Mouse (Mus musculus): Measurements from ENCODE around the gene Nox4.

Gene Nox4

DNA sequence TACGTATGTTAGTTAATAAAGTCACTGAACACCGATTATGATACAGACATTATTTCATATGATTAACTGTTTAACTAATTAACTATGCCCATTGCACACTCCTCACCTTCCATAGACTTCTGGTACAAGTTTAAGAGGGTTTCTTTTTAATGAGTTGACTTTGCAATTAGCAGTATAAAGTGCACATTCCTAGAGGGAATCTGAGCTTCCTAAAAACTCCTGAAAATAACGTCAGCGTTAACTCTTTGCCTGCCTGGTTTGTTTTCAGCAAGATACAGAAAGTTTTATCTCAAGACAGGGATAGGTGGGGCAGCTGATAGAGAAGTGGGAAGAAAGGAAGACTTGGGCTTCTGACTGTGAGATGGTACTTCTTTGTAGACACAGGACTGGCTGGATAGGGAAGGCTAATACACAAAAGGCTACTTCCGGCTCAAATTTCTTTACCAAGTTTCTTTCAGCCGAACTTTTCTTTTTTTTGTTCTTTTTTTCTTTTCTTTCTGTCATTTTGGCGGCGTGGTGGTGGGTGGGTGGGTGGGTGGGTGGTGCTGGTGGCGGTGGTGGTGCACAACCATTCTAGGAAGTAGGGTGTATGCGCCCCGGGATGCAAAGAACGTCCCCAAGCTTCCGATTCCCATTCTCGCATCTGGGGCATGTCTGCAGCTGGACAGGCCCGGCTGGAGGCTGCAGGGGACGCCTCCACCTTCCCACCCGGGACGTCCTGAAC lies at the start of gene Nox4:
Nox4 (plus strand) TSS at position 241 of the 724 bp plus-strand sequence.
- CTCF ChIA-PET: no interaction called here
- POLR2A ChIA-PET: interaction anchor here in 1 of 4 experiments (0.9 kb wide), 1 partner anchor 27 kb away, joined by 4 read pairs; no protein-coding TSS in a partner anchor

DNA sequence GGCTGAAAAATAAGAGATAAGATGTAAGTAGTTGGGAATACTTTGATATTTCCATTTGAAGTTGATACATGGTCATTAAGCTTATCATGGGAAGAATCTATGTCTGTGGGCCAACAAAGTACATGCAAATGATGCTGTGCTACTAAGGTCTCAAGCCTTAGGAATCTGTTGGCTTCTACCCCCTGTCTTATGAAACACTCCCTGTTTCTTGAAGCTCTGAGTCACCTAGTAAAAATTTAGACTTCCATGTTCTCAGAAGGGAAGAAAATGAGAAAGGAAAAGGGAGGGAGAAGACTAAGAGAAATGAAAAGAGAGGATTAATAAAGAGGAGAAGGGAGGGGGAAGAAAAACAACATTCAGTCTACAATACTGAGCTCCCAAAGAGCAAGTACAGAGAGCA lies 41.1 kb upstream of the Nox4 start:
- ChIA-PET POLR2A (no interaction called here), CTCF (no interaction called here)

GRCm38 (mm10) chr7:87221712-87222111 lies 24.2 kb upstream of the Nox4 start:
- CTCF ChIA-PET: no interaction called here
- POLR2A ChIA-PET: no interaction called here

DNA sequence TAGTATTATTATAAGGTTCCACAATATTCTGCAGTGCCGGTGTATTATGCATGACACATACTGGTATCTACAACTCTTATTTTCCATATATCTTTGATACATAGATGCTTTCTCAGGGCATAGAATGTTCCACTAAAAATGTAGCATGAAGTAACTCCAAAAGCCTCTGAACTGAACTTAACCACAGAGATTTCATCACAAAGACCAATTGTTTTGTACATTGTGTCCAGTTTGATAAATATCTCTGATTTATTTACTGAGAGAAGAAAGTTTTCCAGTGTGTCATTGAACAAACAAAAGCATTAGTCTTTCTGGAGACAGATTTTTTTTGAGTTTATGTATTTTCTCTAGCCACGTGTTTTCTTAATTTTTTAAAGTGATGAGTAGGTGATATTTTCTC lies 23.1 kb upstream of the Nox4 start:
- ChIA-PET CTCF (no interaction called here), POLR2A (no interaction called here)

DNA sequence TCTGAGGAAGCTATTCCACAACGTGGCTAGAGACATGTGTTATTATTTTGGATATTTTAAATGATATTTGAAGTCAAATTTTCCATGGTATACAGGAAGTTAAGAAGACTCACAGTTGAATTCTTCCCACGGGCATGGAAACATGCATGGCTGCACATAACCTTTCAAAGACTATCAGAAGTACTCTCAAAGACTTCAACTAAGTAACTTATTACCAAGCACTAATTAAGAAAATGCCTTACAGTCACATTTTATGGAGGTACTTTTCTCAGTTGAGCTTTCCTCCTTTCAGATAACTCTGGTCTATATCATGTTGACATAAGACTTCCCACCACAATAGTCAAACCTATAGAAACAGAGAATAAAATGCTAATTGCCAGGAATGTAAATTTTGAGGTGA lies 20.3 kb upstream of the Nox4 start:
- ChIA-PET CTCF (no interaction called here), POLR2A (interaction anchor here in 1 of 4 experiments (1.6 kb wide), 1 partner anchor 22 kb away, joined by 4 read pairs; no protein-coding TSS in a partner anchor)

DNA sequence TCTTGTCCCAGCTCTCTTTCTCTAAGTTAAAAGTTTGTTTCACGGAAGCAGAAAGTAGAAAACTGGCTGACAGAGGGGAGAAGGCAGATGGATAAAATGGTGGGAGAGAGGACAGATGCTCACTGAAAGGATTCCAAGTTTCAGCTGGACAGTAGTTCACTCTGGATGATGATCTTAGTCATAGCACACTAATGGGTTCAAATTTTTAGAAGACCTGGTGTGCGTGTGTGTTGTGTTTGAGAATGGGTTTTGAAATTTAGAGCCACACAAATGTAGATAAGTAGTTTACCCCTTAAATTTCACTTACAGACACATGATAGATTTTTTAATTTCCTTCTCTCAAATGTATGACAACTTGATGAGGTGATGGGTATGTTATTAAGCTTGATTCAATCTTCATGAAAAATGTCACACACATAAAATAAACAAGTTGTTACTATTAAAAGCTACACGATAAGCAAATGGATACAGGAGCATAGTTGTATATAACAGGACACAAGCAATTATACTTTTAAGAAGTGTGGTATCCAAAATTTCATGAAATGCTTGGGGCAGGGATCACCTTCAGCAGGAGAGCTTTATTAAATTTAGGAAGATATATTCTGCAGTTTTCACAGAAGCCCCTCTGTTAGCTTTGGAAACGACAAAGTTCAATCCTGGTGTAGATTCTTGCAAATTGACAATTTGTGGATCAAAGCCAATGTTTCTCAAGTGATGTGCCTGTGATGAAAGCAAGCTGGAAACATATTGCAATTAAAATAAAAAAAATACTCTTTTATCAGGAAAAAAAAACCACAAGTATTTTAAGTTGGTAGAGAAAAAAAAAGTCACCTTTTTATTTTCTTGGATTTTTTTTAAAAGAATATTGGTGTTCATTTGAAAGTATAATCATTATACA lies 18.6 kb upstream of the Nox4 start:
- CTCF ChIA-PET: no interaction called here
- POLR2A ChIA-PET: interaction anchor here in 1 of 4 experiments (0.6 to 1.6 kb wide), 2 partner anchors 20 to 41 kb away, joined by 4 to 7 read pairs; no protein-coding TSS in a partner anchor

- ChIA-PET CTCF (no interaction called here), POLR2A (no interaction called here)
Observed at GRCm38 (mm10) chr7:87229502-87229901, 16.4 kb upstream of the Nox4 start.

DNA sequence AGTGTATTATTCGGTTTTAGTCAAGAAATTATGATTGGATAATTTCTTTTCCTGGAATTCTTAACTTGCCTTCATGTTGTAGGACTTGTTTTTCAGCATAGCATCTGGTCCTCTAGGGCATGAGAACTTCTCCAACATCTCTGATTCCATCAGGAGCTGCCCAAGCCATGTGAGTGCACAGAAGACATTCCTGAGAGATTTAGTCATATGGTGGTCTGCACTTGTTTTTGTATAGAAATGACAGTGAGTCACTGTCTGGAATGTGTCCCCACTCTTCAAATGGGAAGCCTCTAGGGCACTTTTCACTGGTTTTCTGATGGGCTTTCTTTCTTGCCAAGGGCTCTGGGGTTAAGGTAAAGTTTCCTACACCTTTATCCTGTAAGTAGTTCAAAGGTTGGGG lies 4.8 kb upstream of the Nox4 start:
- ChIA-PET CTCF (no interaction called here), POLR2A (no interaction called here)

DNA sequence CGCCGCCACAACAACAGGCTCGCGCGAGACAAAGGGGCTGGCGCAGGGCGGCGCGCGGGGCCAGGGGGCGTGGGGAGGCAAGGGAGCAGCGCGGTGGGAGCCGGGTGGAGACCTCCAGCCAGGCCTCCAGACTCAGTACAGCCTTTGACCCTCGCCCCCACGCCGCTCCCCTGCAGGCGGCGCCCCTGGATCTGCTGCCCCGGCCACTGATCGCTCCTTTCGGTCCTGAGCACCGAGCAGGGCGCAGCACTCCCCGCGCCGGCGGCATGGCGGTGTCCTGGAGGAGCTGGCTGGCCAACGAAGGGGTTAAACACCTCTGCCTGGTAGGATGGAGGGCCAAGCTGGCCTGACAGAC lies 661 bp downstream of the Nox4 start:
- ChIA-PET CTCF (no interaction called here), POLR2A (interaction anchor here in 1 of 4 experiments (0.9 kb wide), 1 partner anchor 27 kb away, joined by 4 read pairs; no protein-coding TSS in a partner anchor)

DNA sequence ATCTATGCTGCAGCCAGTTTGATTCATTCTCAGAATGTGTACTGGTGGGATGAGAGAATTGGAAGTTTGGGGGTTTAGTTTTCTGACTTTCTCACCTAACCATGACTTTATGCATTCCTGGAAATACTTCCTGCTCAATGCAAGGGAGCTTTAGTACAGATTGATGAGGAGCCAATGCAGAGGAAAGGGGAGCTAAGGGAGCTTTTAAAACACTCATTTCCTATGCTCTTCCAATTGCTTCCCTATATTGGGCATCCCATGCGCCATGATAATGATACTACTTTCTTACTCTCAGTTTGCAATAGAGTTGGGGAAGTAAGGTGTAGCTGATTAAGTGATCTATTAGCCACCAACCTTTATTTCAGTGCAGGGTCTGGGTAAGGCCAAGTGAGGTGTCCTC lies 1.0 kb downstream of the Nox4 start:
- ChIA-PET POLR2A (interaction anchor here in 1 of 4 experiments (1.6 kb wide), 1 partner anchor 20 kb away, joined by 4 read pairs; no protein-coding TSS in a partner anchor), CTCF (no interaction called here)

- POLR2A ChIA-PET: interaction anchor here in 3 of 4 experiments (0.7 to 1.6 kb wide), 3 partner anchors 19 to 1337 kb away, joined by 4 to 7 read pairs (median 4); no protein-coding TSS in a partner anchor
- CTCF ChIA-PET: no interaction called here
Observed at GRCm38 (mm10) chr7:87247926-87248325, 2.0 kb downstream of the Nox4 start.

DNA sequence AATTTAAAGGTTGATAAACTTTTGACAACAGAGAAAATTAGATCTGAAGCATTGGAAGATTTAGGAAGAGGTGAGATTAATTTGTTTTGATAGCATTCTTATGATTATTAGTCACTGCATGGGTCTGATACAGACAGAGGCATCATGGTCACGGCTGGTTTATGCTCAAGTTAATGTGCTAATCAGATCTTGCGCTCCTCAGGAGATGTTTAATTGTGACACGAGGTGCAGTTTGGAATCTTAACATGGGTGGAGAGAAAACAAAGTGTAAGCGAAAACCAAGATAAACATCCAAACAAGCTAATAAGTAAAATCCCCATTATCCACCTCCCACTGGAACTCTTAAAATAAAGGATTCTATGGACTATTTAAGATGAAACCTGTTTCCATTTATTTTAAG lies 6.2 kb downstream of the Nox4 start:
- ChIA-PET CTCF (no interaction called here), POLR2A (no interaction called here)

- POLR2A ChIA-PET: no interaction called here
- CTCF ChIA-PET: interaction anchor here in 2 of 4 experiments (0.5 to 1.4 kb wide), 5 partner anchors 9 to 392 kb away, joined by 3 to 4 read pairs (median 3); no protein-coding TSS in a partner anchor
Observed at GRCm38 (mm10) chr7:87277225-87277624, 31.3 kb downstream of the Nox4 start.

GRCm38 (mm10) chr7:87303726-87304315 lies 57.9 kb downstream of the Nox4 start:
- POLR2A ChIA-PET: no interaction called here

GRCm38 (mm10) chr7:87321571-87321970 lies 75.7 kb downstream of the Nox4 start:
- ChIA-PET CTCF (no interaction called here), POLR2A (no interaction called here)

More at GRCm38 (mm10) chr7:87303726-87304315, 57.9 kb downstream of the Nox4 start:
- CTCF ChIA-PET: no interaction called here

GRCm38 (mm10) chr7:87322085-87322484 lies 76.2 kb downstream of the Nox4 start:
- ChIA-PET CTCF (no interaction called here), POLR2A (no interaction called here)

DNA sequence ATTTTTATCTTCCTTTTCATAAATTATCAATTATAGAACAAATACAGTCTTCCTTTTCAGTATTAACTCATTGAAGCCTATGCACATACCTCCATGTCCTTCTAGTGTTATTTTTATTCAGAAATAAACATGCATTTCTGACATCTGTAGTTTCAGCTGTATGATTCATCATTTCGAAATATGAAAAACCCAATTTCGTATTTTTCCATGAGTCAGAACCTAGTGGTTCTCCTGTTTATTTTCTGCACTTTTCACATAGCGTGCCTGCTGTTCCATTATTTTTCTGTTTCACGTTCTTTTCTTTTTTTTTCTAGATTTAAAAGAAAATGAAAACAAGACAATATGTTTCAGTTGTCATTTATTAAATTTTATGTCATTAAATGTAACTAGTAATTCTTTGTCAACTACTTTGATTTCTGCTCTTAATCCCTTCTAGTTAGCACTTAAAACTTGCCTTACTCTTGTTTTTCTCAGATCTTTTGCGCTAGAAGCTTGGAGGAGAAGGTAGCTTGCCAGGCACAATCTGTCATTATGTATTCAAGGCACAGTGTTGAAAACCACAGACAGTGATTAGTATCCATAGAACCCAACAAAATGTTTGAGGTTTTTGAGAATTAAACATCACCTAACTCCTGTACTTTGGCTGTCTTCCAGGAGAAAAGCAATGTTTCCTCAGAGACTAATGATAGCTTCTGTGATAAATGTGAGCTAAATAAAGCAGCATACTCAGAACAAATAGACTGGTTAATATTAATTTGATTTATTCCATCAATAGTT lies 85.1 kb downstream of the Nox4 start:
- POLR2A ChIA-PET: no interaction called here
- CTCF ChIA-PET: no interaction called here

DNA sequence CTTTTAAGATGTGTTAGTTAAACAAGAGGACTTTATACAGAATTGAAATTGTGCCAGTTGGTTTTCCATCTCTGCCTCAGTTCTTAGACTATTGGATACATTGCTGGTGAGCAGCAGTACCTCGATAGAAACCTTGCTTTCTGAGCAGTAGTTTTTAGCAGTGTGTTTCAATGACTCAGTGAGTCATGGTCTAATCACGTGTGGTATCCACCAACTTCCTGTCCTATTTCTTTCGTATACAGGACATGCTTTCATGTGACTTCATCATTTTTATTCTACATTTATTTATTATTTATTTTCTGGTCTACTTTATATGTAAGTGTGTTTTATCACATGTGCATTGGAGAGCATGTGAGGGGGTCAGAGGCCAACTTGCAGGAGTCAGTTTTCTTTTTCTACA lies 99.7 kb downstream of the Nox4 start:
- CTCF ChIA-PET: no interaction called here
- POLR2A ChIA-PET: no interaction called here

GRCm38 (mm10) chr7:87352818-87353217 lies 106.9 kb downstream of the Nox4 start:
- ChIA-PET POLR2A (no interaction called here), CTCF (no interaction called here)

- POLR2A ChIA-PET: no interaction called here
- CTCF ChIA-PET: no interaction called here
Observed at GRCm38 (mm10) chr7:87367834-87368233, 121.9 kb downstream of the Nox4 start.

Measured in embryonic stem cell, embryonic (primary cell).